In the genomic region with DNA sequence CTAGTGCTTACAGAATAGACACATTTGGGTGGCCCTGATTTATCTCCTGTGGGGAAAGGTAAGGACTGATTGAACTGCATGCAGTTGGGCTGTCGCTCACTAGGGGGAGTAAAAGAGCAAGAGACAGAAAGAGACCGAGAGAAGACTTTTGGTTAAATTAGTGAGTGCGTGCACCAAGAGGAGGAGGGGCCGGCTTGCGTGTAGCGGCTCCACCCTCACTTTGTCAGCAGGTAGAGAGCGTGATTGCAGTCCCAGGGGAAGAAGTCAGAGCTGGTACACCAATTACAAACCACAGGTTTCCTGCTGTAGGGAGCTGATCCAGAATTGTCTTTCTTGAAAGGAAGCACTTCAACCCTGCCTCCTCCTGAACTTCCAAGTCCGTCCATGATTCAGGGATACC, we compare ENCODE assay signal across 8 mouse cellular contexts. TPM values are rescaled to one million over a fixed set of nuclear protein-coding genes. Genes with fewer than 3 reads are reported as not detected.
DNase-seq lines count a peak whose midpoint lies in the region; ATAC-seq lines count a peak whose summit lies in the region.

A gene (plus strand): TSS at position 316 of the 400 bp plus-strand sequence.

- ATAC-seq in hindbrain, embryonic 15.5 days (ENCODE audit: low FRiP score, low read depth) = peak; percentile 30

- no peaks in the 10 kb centered on the region for H3K9me3 ChIP-seq in hindbrain, embryonic 15.5 days

- H3K36me3 ChIP-seq in hindbrain, embryonic 15.5 days = no peaks in the 10 kb centered on the region

- peak within 1 kb of the TSS; percentile 1; the same call in 1 of the 2 replicates for H3K9ac ChIP-seq in hindbrain, embryonic 15.5 days

- H3K27ac ChIP-seq in hindbrain, embryonic 15.5 days (replicated peaks) = no peak within 1 kb of the TSS

- H3K4me2 ChIP-seq in hindbrain, embryonic 15.5 days = peak within 1 kb of the TSS; percentile 65

- peaks cover 16% of the 10 kb centered on the region for H3K27me3 ChIP-seq in hindbrain, embryonic 15.5 days

- peak; percentile 88 for DNase-seq in T-cell, adult 2 months (ENCODE audit: low spot score)
- DNase-seq in cerebellum, postnatal 36 days = peak; percentile 90 to 94
- DNase-seq in frontal cortex, postnatal 36 days (ENCODE audit: low spot score in 2 of 2) = peak; percentile 87 to 90
- peak; percentile 71 for DNase-seq in left cerebral cortex, adult 11 months (ENCODE audit: low spot score)
- DNase-seq in lung, postnatal 4 days = peak; percentile 87 to 89
- DNase-seq in retina, postnatal 7 days (ENCODE audit: low read depth, low spot score) = peak; percentile 65
- DNase-seq in urinary bladder, adult 2 months (ENCODE audit: low spot score) = peak; percentile 58

- H3K4me1 ChIP-seq in hindbrain, embryonic 15.5 days (replicated peaks) = peaks cover 11% of the 10 kb centered on the region

- WGBS in hindbrain, embryonic 15.5 days = under 1% methylated on average over 8 of the region's 8 CpGs

- peak within 1 kb of the TSS; percentile 39 for H3K4me3 ChIP-seq in hindbrain, embryonic 15.5 days

RNA-seq across cellular contexts. Expression of the gene that starts here (rescaled TPM):
- polyA plus RNA-seq in hindbrain, embryonic 15.5 days (2015; fragmentation: Nextera tagmentation; extraction: Ambion mirVana) = 0.65 and 0.75 TPM in 2 replicates
- polyA plus RNA-seq in urinary bladder, adult 2 months (2012; rRNA removed) = 3.1 and 3.5 TPM in 2 replicates

Comparison
In these comparisons a context has a peak if more than half of its experiments do, and no peak if none do; other contexts are left out.
1. Peak in ATAC-seq, H3K4me3 ChIP-seq, H3K9ac ChIP-seq and H3K4me2 ChIP-seq in hindbrain, embryonic 15.5 days; RNA of the gene not detected or under 1 TPM.